Mouse (Mus musculus) R1 (cell line): Measurements from ENCODE around the gene Olfr1222.
"Not testable (repeated sequence)": the region's sequence is repeated elsewhere in the genome, so short reads cannot be mapped to it uniquely, and the experiment has no call there.

ENCODE experiments used
- DNase-seq: peaks from one replicate; pipeline ENCODE4 v3.0.0-alpha.2; 2018; ENCODE audit warnings: low read depth, low spot score

Gene Olfr1222

DNA sequence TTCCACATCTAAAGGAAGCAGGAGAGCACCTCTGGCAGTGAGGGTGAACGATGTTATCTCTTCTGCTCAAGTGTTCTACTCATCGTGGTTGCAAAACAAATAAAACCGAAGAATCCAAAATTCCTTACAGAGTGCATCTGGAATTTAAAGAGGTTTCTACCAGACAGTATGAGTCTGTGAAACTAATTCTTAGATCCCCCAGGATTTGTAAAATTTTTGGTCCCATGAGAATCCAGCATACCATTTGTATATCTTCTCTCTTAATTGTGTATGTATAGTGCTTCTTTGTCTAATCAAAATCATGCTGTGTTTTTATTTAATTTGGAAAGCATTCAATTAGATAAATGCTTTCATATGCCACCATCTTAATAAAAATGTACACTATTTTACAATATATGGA is at the start of gene Olfr1222:
Gene Olfr1222, minus strand, starts transcription at position 101 of the 400 bp plus-strand sequence.
- DNase-seq, result no peak

DNA sequence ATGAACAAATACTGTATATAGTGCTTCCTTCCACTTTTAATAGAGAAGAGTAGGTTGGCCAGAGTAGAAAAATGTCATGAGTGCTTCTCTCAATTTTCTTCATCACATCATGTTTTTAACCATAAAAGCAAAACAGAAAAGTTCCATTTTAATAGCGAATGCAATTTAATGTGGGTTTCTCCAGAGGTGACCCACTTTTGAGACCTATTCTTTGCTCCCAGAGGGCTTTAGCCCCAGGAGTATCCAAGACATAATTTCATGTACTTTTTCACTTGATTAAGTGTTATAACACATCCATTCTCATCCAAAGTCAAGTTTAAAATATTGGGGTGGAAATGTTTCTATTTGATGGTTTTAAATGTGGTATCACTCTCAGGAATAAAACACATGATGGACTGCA is 41.7 kb upstream of the Olfr1222 start, which contains the start of gene Olfr1225:
Gene Olfr1225, minus strand, starts transcription at position 101 of the 400 bp plus-strand sequence.
- no peak for DNase-seq

DNA sequence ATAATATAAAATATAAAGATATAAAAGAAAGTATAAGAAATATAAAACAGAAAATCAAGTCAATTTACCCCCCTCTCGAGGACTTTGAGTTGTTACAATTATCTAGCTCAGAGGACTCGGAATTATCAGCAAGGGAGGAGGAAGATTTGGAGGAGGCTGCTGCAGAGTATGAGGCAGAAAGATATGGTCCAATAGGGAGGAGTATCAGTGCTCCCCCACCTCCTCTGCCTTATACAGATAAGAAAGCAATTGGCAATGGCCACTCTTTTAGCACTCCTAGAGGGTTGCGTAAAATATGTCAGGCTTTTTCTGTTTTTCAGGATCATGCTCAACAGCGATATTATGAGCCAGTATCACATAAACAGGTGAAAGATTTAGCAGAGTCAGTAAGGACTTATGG is 31.9 kb upstream of the Olfr1222 start:
- DNase-seq, result not testable (repeated sequence)

DNA sequence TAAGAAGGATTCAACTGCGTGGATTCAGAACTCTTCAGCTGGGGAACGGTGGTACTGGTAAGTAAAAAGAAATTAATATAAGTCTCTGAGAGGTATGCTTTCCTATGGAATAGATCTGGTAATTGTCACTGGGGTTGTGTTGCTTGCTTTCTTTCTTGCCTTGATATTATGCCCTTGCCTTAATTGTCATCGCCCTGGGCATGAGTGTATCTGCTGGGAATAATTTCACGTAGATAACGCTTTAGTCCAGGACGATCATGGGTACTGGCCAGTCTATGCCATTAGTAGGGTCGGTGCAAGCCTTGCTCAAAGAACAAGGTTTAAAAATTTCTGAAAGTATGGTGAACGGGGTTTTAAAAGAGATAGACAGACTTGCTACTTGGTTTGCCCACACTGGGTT is 31.1 kb upstream of the Olfr1222 start, which contains the start of gene Olfr1224-ps1:
Gene Olfr1224-ps1, minus strand, starts transcription at position 101 of the 400 bp plus-strand sequence.
- DNase-seq, result not testable (repeated sequence)

DNA sequence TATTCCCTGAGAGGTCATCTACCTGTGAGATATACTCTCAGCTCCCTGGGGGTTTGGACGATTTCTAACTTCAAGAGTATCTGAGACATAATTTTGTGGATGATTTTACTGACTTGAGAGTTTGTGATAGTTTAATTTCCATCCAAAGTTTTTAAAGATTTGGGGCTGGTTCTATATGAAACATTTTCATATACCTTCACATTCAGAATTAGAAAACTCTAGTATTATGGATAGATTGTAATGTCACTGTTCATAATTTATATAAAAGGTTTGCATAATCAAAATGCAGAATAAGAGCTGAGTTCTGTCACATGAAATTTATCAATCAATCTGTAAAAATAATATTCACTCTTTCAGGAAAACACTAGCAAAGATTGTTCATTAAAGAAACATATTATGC is 18.6 kb upstream of the Olfr1222 start, which contains the start of gene Olfr1223:
Gene Olfr1223, minus strand, starts transcription at position 101 of the 400 bp plus-strand sequence.
- DNase-seq, result no peak

DNA sequence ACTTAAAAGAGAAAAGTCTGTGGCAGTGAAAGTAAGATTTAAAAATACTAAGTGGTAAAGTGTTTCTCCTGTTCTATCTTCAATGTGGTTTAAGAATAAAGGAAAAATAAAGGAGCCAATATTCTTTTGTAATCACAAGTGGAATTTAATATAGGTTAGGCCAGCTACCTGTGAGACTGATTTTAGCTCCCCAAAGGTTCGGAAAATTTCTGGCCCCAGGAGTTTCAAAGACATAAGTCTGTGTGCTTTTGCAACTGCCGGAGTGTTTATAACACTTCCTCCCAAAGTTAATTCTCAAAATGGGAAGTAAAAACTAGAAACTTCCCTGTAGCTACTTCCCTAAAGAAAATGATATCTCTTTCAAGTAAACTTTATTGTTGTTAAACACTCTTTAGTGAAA is 15.7 kb downstream of the Olfr1222 start, which contains the start of gene Olfr1221:
Gene Olfr1221, minus strand, starts transcription at position 101 of the 400 bp plus-strand sequence.
- DNase-seq, result no peak

DNA sequence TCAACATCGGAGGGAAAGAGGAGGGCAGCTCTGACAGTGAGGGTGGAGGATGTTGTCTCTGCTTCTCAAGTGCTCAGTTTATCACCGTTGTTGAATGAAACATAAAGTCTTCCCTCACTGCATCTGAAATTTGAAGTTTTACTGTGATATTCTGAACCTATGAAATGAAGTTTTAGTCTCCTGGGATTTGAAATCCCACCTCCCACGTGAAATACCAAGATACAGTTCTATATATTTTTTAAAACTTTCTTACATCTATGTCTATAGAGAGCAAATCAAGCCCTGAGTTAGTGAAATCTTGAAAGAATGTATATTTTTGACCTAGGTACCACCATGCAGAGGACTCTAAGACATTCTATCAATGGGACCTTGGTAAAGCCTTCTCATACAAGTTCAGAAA is 26.1 kb downstream of the Olfr1222 start, which contains the start of gene Olfr1220:
Gene Olfr1220, minus strand, starts transcription at position 101 of the 400 bp plus-strand sequence.
- no peak for DNase-seq

DNA sequence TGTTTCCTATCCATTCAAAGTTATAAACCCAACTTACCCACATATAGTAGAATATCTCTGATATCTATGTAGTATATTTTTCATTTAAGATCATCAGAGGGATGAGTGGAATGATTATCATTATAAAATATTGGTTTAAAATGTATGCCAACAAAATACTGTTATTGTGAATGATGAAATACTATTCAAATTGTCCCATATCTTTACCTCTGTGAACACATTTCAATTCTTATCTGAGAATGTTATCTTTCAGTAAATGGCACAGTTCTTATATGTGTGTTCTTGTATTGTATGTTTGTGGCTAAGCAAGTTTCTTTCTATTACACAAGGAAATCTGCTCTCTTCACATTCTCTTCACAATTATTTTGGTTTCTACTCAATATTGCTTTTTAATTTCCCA is 27.2 kb downstream of the Olfr1222 start:
- DNase-seq, result no peak

DNA sequence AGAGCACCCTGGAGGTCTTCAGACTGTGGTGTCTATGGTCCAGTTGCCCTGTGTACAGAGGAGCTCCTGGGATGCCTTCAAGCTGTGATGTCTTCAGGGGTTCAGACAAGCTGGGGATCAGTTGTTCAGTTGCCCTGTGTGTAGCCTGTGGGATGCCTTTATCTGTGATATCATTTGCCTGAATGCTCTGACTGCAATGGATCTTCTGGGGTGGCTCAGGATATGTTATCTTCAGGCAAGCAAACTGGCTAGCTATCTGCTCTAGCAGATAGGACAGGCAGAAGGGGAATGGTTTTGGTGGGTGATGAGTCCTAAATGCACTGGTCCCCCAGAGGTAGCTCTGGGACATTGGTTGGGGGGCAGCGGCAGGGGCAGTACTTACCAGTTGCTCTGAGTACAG is 39.0 kb downstream of the Olfr1222 start:
- DNase-seq, result no peak

DNA sequence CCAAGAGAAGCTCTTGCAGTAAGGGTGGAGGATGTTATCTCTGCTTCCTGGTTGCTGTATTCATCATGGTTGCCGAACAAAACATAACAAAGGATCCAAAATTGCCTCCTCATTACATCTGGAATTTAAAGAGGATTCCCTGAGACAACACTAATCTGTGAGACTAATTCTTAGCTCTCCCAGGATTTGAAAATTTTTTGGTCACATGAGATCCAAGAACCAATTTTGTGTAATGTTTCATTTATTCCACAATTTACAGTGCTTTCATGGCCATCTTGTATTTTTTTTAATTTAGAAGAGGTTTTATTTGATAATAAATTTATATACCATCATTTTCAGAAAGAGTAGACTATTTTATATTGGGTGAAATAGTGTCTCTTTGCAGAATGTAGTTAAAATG is 49.4 kb downstream of the Olfr1222 start, which contains the start of gene Olfr1219:
Gene Olfr1219, minus strand, starts transcription at position 101 of the 400 bp plus-strand sequence.
- no peak for DNase-seq

DNA sequence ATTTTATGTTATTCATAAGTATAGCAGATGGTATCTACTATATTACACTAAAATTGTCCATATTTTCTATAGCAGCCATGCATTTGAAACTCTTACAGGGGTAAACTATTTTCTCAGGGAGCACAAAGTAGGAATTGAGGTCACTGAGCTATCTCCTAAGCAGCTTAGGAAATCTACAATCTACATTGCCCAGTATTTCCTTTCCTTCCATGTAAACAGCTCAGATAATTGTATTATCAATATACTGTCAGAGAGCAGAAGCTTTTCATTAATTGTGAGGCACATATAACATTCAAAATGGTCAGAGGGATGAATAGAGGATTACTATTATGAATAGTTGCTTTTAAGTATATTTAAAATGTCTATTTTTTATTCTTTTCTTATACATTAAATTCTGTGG is 51.4 kb downstream of the Olfr1222 start:
- DNase-seq, result no peak
